Mouse (Mus musculus) right cerebral cortex, postnatal 14 days (tissue): ENCODE measurements at regions not wholly inside any gene's neighbourhood (a gene's known extent, or its start where the extent isn't known, plus 50 kb on each side); places are given as distances from the start of the nearest gene placed in this dataset.

Experiments
- DNase-seq: peaks from one replicate; pipeline ENCODE4 v3.0.0; 2022

DNA sequence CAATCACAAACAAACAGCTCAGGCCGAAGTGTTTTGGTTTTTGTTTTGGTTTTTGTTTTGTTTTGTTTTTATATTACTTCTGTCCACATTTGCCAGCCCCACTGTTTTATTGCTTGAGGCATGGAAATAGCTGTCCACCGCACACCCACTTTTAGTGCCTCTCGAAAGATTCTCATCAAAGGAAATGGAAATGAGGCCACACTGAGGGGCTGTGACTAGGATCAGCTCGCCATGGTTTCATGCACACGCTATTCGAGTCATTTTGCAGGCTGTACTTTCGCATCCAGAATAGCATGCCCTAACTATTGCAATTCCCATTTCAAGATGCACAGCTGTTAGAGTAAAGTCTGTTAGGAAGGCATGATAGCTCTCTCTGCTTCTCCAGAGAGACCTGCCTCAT, 1543.4 kb upstream of the Tenm3 start:
- DNase-seq = no peak

GRCm38 (mm10) chr8:50383697-50384096, 1539.9 kb upstream of the Tenm3 start:
- no peak for DNase-seq

GRCm38 (mm10) chr8:50379745-50380144, 1536.0 kb upstream of the Tenm3 start:
- no peak for DNase-seq

DNA sequence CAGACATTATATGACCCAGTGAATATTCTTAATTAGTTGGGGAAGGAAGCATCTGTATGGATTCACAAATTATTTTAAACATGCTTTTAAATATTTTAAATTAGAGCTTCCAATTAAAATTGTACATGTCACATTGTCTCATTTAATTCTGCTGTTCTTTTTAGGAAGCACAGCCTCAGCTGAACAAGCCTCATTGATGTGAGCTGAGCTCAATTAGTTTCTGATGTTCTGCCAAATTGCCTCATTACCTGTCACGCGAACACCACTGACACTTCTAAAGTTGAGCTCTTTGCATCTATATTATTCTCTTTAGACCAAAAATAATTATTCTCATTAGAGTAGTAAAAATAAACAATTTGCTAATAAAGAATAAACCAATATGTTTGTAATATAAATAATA, 1530.0 kb upstream of the Tenm3 start:
- DNase-seq = no peak

DNA sequence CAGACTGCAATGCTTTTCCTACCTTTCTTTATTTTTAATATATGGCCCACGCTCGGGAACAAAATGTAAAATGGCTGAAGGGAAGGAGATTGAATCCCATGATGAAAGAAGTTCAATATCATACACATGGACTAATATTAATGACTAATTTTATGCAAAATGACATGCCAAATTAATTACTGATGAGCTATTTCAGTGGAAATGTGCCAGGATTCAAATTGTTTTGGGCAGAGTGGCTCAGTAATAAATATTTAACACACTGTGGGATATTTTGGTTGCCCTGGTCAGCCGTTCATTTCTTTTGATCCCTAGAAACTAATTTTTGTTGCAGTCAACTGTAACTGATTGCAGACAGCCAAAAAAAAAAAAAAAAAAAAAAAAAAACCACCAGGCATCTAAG, 1482.7 kb upstream of the Tenm3 start:
- no peak for DNase-seq

GRCm38 (mm10) chr8:50321356-50321963, 1477.7 kb upstream of the Tenm3 start:
- DNase-seq = no peak

- no peak for DNase-seq
Observed at GRCm38 (mm10) chr8:50316641-50317040, 1472.9 kb upstream of the Tenm3 start.

GRCm38 (mm10) chr8:50310308-50310707, 1466.6 kb upstream of the Tenm3 start:
- DNase-seq = no peak

DNA sequence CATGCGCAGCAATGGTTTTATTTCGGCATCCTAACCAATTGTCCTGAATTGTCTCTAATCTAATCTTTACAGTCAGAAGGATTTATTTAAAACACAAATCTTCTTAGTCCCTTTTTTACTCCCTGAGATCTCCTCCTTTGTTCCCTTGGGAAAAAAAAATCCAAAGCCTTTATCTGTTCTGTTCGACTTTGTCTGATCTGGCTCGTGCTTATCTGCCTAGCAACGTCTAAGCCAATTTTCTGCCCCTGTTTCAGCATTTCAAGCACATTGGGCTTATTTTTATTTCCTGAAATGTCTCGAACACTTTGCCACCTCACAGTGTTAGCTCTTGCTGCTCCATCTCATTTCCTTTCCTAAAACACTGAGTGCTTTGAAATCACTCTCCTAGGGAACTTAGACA, 1456.6 kb upstream of the Tenm3 start:
- DNase-seq = no peak

- DNase-seq = peak; percentile 65
Observed at GRCm38 (mm10) chr8:50293501-50293900, 1449.8 kb upstream of the Tenm3 start.

DNA sequence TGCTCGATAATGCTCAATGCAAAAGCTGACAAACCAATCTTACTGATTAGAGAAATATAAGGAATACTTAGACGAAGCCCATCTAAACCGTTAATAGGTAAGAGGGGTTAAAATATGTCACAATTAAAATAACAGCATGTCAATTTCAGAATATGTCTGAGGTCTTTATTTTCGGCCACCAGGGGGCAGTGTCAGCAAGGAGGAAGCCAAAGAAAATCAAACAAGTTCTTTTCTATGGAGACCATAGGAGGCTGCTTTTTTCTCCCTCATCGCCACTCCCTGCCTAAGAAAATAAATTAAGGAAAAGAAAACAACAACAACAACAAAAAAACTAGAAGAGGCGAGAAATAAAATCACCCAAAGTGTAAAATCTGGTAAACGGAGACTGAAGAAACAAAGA, 1448.4 kb upstream of the Tenm3 start:
- DNase-seq = peak; percentile 76

- DNase-seq = no peak
Observed at GRCm38 (mm10) chr8:50276346-50276745, 1432.6 kb upstream of the Tenm3 start.

DNA sequence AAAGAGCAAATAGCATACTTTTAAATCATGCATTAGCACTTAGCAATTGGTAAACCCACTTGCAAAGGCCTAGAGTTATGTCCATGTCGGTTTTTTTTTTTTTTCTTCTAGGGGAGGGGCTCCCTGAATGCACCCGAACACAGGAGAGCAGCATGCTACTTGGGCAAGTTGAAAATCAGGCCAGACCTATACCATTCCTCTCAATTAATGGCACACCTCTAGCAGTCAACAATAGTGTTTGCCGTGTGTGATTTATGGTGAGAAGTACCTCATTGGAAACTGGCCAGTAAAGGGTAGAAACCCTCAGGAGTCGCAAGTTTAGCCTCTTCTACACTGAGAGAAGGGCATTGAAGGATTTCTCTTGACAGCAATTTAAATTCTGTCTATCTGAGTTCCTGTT, 1421.0 kb upstream of the Tenm3 start:
- no peak for DNase-seq
